Mouse (Mus musculus): ENCODE measurements around the gene 5730455P16Rik.

DNA sequence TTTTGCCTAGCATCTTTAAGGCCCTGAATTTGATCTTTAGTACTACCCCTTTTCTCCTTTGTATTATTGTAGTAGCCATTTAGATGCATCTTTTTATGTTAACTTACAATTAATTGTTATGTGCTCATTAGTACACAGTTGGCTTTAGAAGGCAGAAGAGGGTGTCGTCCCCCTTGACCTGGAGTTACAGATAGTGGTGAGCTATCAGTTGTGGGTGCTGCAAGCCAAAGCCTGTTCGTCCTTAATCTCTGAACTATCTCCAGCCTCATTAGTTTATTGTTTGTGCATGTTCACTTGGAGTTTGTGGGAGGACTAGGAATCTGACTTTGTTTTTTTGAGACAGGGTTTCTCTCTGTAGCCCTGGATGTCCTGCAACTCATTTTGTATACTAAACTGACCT is 9.0 kb upstream of the 5730455P16Rik start:
- TF ChIP-seq CTCF (IDR thresholded peaks at IDR 0.05; ENCODE audit: insufficient read depth, low read length), result no peak
- TF ChIP-seq POLR2A (IDR thresholded peaks at IDR 0.05; ENCODE audit: borderline replicate concordance, extremely low read depth, low read depth, low read length), result no peak

All from lung, adult 2 months (tissue).